Mouse (Mus musculus) cerebellum, adult 18-20 months (tissue): ENCODE measurements around the gene Hsf2bp.

Experiments used
- DNase-seq, 2 experiments: peaks; one replicate each; pipeline ENCODE4 v3.0.0; 2021

The Hsf2bp gene

GRCm38 (mm10) chr17:31982326-31983190 is 53.6 kb downstream of the Hsf2bp start:
- DNase-seq: no peak

- no peak for DNase-seq
These were observed 56.3 kb downstream of the Hsf2bp start for GRCm38 (mm10) chr17:31979888-31980287.

- no peak for DNase-seq
These were observed 59.0 kb downstream of the Hsf2bp start for GRCm38 (mm10) chr17:31977131-31977530.

- no peak for DNase-seq
These were observed 59.6 kb downstream of the Hsf2bp start for GRCm38 (mm10) chr17:31976501-31976900.

GRCm38 (mm10) chr17:31974694-31975093 is 61.5 kb downstream of the Hsf2bp start:
- no peak for DNase-seq

- DNase-seq: no peak
These were observed 62.4 kb downstream of the Hsf2bp start for GRCm38 (mm10) chr17:31973664-31974230.

GRCm38 (mm10) chr17:31970890-31971289 is 65.3 kb downstream of the Hsf2bp start:
- DNase-seq: no peak

GRCm38 (mm10) chr17:31968801-31969200 is 67.3 kb downstream of the Hsf2bp start:
- DNase-seq: no peak

- DNase-seq: no peak
These were observed 68.8 kb downstream of the Hsf2bp start for GRCm38 (mm10) chr17:31967311-31967710.

GRCm38 (mm10) chr17:31966566-31966965 is 69.6 kb downstream of the Hsf2bp start:
- DNase-seq: no peak

- DNase-seq: no peak
These were observed 70.5 kb downstream of the Hsf2bp start for GRCm38 (mm10) chr17:31965623-31966022.

- DNase-seq: no peak
These were observed 73.2 kb downstream of the Hsf2bp start for GRCm38 (mm10) chr17:31962930-31963329.

GRCm38 (mm10) chr17:31962281-31962680 is 73.9 kb downstream of the Hsf2bp start:
- DNase-seq: no peak

- DNase-seq: no peak
These were observed 81.5 kb downstream of the Hsf2bp start for GRCm38 (mm10) chr17:31954551-31955140.

- no peak for DNase-seq
These were observed 87.1 kb downstream of the Hsf2bp start for GRCm38 (mm10) chr17:31949076-31949475.

GRCm38 (mm10) chr17:31946436-31946835 is 89.7 kb downstream of the Hsf2bp start:
- no peak for DNase-seq

- no peak for DNase-seq
These were observed 92.1 kb downstream of the Hsf2bp start for GRCm38 (mm10) chr17:31943881-31944539.

GRCm38 (mm10) chr17:31941616-31942015 is 94.5 kb downstream of the Hsf2bp start:
- no peak for DNase-seq

GRCm38 (mm10) chr17:31940607-31941006 is 95.5 kb downstream of the Hsf2bp start:
- no peak for DNase-seq

- no peak for DNase-seq
These were observed 96.7 kb downstream of the Hsf2bp start for GRCm38 (mm10) chr17:31939292-31940060.

GRCm38 (mm10) chr17:31938539-31939260 is 97.4 kb downstream of the Hsf2bp start:
- no peak for DNase-seq

- DNase-seq: no peak
These were observed 99.0 kb downstream of the Hsf2bp start for GRCm38 (mm10) chr17:31937141-31937554.
